Comparison of ENCODE assay signal across 10 mouse cellular contexts in genomic region chr12:76443488-76443887, GRCm38 (mm10). TPM values are rescaled to one million over a fixed set of nuclear protein-coding genes. Genes with fewer than 3 reads are reported as not detected.
DNase-seq lines count a peak whose midpoint lies in the region; TF ChIP-seq lines count a peak whose summit lies in the region.
"Not testable (repeated sequence)": the region's sequence is repeated elsewhere in the genome, so short reads cannot be mapped to it uniquely, and the experiment has no call there.
"Had no signal": no experiment of that assay in that cellular context is flagged by ENCODE, and none has a peak within 500 bp of the region (broad histone marks: within the 10 kb centered on the region; RNA-seq: fewer than 3 reads in every experiment).

No protein-coding gene starts in this region.

- in situ Hi-C loops in CH12.LX (cut with MboI; ENCODE audit: low pct_ligation_motif_present, low pct_unique_long_range_greater_than_20kb, low sequenced_read_pairs), result not testable (repeated sequence)

- DNase-seq in CH12.LX (ENCODE audit: extremely low read depth); MEL (ENCODE audit: low read depth, low spot score): not testable (repeated sequence)

- not testable (repeated sequence) for H3K9ac ChIP-seq in CH12.LX (ENCODE audit: insufficient read depth, low read depth); MEL (ENCODE audit: control insufficient read depth, low read depth, low read length, poor library complexity, severe bottlenecking)

- H3K36me3 ChIP-seq in CH12.LX (replicated peaks in 1 of 2; ENCODE audit: control insufficient read depth in 1 of 2, insufficient read depth in 1 of 2, low read length in 1 of 2) (peaks cover 12 to 20% of the 10 kb centered on the region in 2 experiments), MEL (ENCODE audit: control insufficient read depth in 1 of 2, insufficient read depth in 2 of 2, low read length in 2 of 2) (peaks cover 11 to 14% of the 10 kb centered on the region in 2 experiments)

- dilution Hi-C loops in CH12.LX (cut with MboI; ENCODE audit: extremely low pct_ligation_motif_present, extremely low pct_unique_long_range_greater_than_20kb, low sequenced_read_pairs), result not testable (repeated sequence)

- H3K27ac ChIP-seq in CH12.LX (ENCODE audit: insufficient read depth, low read depth); MEL (ENCODE audit: control insufficient read depth, low read depth, low read length): not testable (repeated sequence)

- H3K4me3 ChIP-seq in CH12.LX (replicated peaks in 1 of 3; ENCODE audit: low read depth in 2 of 3, low read length in 2 of 3, poor library complexity in 1 of 3); MEL (ENCODE audit: control insufficient read depth in 1 of 2, insufficient read depth in 1 of 2, low read depth in 2 of 2, low read length in 2 of 2): not testable (repeated sequence)

- not testable (repeated sequence) for H3K27me3 ChIP-seq in CH12.LX (replicated peaks); MEL (ENCODE audit: control insufficient read depth in 1 of 2, insufficient read depth in 2 of 2, low read length in 2 of 2)

- not testable (repeated sequence) for TF ChIP-seq POLR2A in CH12.LX (IDR thresholded peaks at IDR 0.05; ENCODE audit: low read depth, low read length); MEL (IDR thresholded peaks at IDR 0.05; ENCODE audit: control insufficient read depth in 1 of 2, insufficient read depth in 1 of 2, low read depth in 1 of 2, low read length in 2 of 2, poor library complexity in 1 of 2)

- peaks cover 2 to 24% of the 10 kb centered on the region in 2 experiments; a peak in 2 of 4 replicates for H3K4me1 ChIP-seq in CH12.LX (ENCODE audit: control insufficient read depth in 1 of 2, insufficient read depth in 2 of 2)
- H3K4me1 ChIP-seq in MEL (ENCODE audit: control insufficient read depth in 1 of 2, insufficient read depth in 2 of 2, low read length in 2 of 2), result not testable (repeated sequence)

- not testable (repeated sequence) for TF ChIP-seq RAD21 in CH12.LX (IDR thresholded peaks at IDR 0.05; ENCODE audit: low read depth, low read length); MEL (IDR thresholded peaks at IDR 0.05; ENCODE audit: low read depth, low read length)

- not testable (repeated sequence) for H3K9me3 ChIP-seq in CH12.LX (replicated peaks; ENCODE audit: low read length); MEL (replicated peaks; ENCODE audit: insufficient read depth, low read length)

- not testable (repeated sequence) for TF ChIP-seq EP300 in CH12.LX (IDR thresholded peaks at IDR 0.05; ENCODE audit: low read length); MEL (IDR thresholded peaks at IDR 0.05; ENCODE audit: low read depth in 1 of 2, low read length in 2 of 2)

- not testable (repeated sequence) for H3K4me2 ChIP-seq in CH12.LX (ENCODE audit: insufficient read depth, low read depth, poor library complexity, severe bottlenecking)

- 0 out of 4 replicates have a peak, but pooled peaks of 1 of the 2 experiments have one; percentile 7 for TF ChIP-seq CTCF in CH12.LX (conservative IDR thresholded peaks at IDR 0.05 in 1 of 2, IDR thresholded peaks at IDR 0.05 in 1 of 2; ENCODE audit: low read depth in 2 of 2, low read length in 2 of 2)
- not testable (repeated sequence) for TF ChIP-seq CTCF in MEL (IDR thresholded peaks at IDR 0.05 in 2 of 3, conservative IDR thresholded peaks at IDR 0.05 in 1 of 3; ENCODE audit: control insufficient read depth in 1 of 3, insufficient read depth in 1 of 3, low read depth in 2 of 3, low read length in 3 of 3, poor library complexity in 1 of 3, severe bottlenecking in 1 of 3)

- H3K79me2 ChIP-seq in CH12.LX (replicated peaks; ENCODE audit: control insufficient read depth, extremely low read depth, insufficient read depth, poor library complexity, severe bottlenecking) (peaks cover 42% of the 10 kb centered on the region), MEL (ENCODE audit: control insufficient read depth, insufficient read depth, low read length, poor library complexity) (peaks cover 35% of the 10 kb centered on the region)

TF ChIP-seq in CH12.LX, 34 proteins besides CTCF, POLR2A, EP300 and RAD21:
- peak; percentile 67; the same call in 1 of the 2 replicates for TF ChIP-seq TBP (conservative IDR thresholded peaks at IDR 0.05; ENCODE audit: low read depth, low read length)
- 0 out of 2 replicates have a peak, but pooled peaks have one; percentile 31 for TF ChIP-seq CHD1 (IDR thresholded peaks at IDR 0.05; ENCODE audit: low read depth, low read length)
TF ChIP-seq in CH12.LX: peak in this region for 2; not testable (repeated sequence) for 32.

TF ChIP-seq in MEL, 35 proteins besides CTCF, POLR2A, EP300 and RAD21:
- TF ChIP-seq TBP (IDR thresholded peaks at IDR 0.05; ENCODE audit: low read depth, low read length), result peak; percentile 95

RNA-seq across cellular contexts. Expression of gene Ppp1r36, which starts 26.1 kb away (rescaled TPM):
- not detected in 2 replicates for total RNA-seq in CH12.LX (2012; rRNA removed)
- total RNA-seq in CH12.LX (2014; rRNA removed), result not detected in 2 replicates
- polyA plus RNA-seq in CH12.LX (2012; ENCODE audit: insufficient read length, low read depth), result not detected in 2 replicates
- not detected in 2 replicates for total RNA-seq in MEL (2012; rRNA removed)
- not detected for polyA plus RNA-seq in MEL (2012; ENCODE audit: insufficient read depth in 1 of 2, insufficient read length in 2 of 2, low read depth in 1 of 2, low replicate concordance in 2 of 2, missing spikeins in 1 of 2)
- total RNA-seq: adrenal gland, postnatal 14 days; adrenal gland, postnatal 36 days had no signal
- polyA plus RNA-seq: activated CD4-positive, CD25-positive, alpha-beta regulatory T cell, adult 4 months; adrenal gland, adult 2 months; C2C12; CD4-positive, CD25-positive, alpha-beta regulatory T cell, adult 4 months; G1E; Patski had no signal

RNA-seq across cellular contexts. Expression of gene Hspa2, which starts 39.5 kb away (rescaled TPM):
- 4.7 and 5.3 TPM in 2 replicates for total RNA-seq in CH12.LX (2012; rRNA removed)
- 3.4 and 3.6 TPM in 2 replicates for total RNA-seq in CH12.LX (2014; rRNA removed)
- 3.4 and 3.8 TPM in 2 replicates for polyA plus RNA-seq in CH12.LX (2012; ENCODE audit: insufficient read length, low read depth)
- 5.3 and 6.6 TPM in 2 replicates for total RNA-seq in MEL (2012; rRNA removed)
- 1 to 10 TPM in 1 of 2 experiments, not detected in 1; 9.3 TPM for polyA plus RNA-seq in MEL (2012; ENCODE audit: insufficient read depth in 1 of 2, insufficient read length in 2 of 2, low read depth in 1 of 2, low replicate concordance in 2 of 2, missing spikeins in 1 of 2)
